Mouse (Mus musculus): ENCODE measurements around the gene Runx2. TPM values are rescaled to one million over a fixed set of nuclear protein-coding genes. Genes with fewer than 3 reads are reported as not detected.

Gene Runx2
- polyA plus RNA-seq (2015; fragmentation: Illumina TruSeq; extraction: RNeasy Lipid Tissue Mini Kit (QIAGEN cat#74804); ENCODE audit: insufficient read depth, low replicate concordance): 10.1 TPM

GRCm38 (mm10) chr17:44814508-44815175 lies at the start of gene Runx2:
Gene Runx2, minus strand, starts transcription at chr17:44814797.

GRCm38 (mm10) chr17:44776738-44777270 lies 37.8 kb downstream of the Runx2 start, which contains the start of gene Supt3:
Gene Supt3, plus strand, starts transcription at chr17:44777152.

Other genes starting within 250 kb of the Runx2 start
- 13.9 TPM for gene Supt3, start 37.6 kb downstream of the Runx2 start, polyA plus RNA-seq (2015; fragmentation: Illumina TruSeq; extraction: RNeasy Lipid Tissue Mini Kit (QIAGEN cat#74804); ENCODE audit: insufficient read depth, low replicate concordance)

Measured in spleen, adult 10 weeks (tissue).